ENCODE assay signal across 21 mouse cellular contexts in the genomic region with DNA sequence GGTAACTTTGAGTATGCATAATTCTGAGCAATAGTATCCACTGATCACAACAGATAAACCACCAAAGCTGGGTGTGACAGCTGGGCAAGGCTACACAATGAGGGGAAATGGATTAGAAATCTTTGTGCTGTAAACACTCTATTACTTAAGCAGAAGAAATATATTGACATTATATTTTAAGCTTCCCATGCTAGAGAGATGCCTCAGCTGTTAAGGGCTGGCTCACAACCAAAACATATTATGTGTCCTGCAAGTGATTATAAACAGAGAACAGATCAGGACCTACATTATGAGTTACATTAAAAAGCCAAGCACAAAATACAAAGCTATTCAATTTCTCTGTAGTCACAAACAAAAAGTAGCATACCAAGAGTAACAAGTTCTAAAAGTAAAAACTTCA. TPM values are rescaled to one million over a fixed set of nuclear protein-coding genes. Genes with fewer than 3 reads are reported as not detected.
"Had no signal": no experiment of that assay in that cellular context is flagged by ENCODE, and none has a peak within 500 bp of the region (broad histone marks: within the 10 kb centered on the region; RNA-seq: fewer than 3 reads in every experiment).

No protein-coding gene starts in this region.

- DNase-seq: lung, adult 18-20 months; lung, postnatal 10 days; lung, postnatal 4 days; right cerebral cortex, postnatal 14 days; thymus, adult 2 months; thymus, postnatal 25 days; thymus, postnatal 4 days had no signal

- H3K9me3 ChIP-seq: liver, embryonic 12.5 days; midbrain, embryonic 13.5 days; midbrain, embryonic 15.5 days; neural tube, embryonic 12.5 days; stomach, embryonic 15.5 days had no signal

- H3K27ac ChIP-seq: liver, embryonic 12.5 days; liver, embryonic 14.5 days; midbrain, embryonic 13.5 days; midbrain, embryonic 15.5 days; neural tube, embryonic 12.5 days; stomach, embryonic 15.5 days; stomach, postnatal 0 days had no signal

- H3K4me3 ChIP-seq: liver, embryonic 12.5 days; midbrain, embryonic 13.5 days; midbrain, embryonic 15.5 days; neural tube, embryonic 12.5 days; stomach, embryonic 15.5 days had no signal

- H3K4me1 ChIP-seq: midbrain, embryonic 13.5 days; midbrain, embryonic 15.5 days; neural tube, embryonic 12.5 days; stomach, embryonic 15.5 days had no signal

- H3K9ac ChIP-seq: liver, embryonic 12.5 days; liver, embryonic 14.5 days; midbrain, embryonic 13.5 days; midbrain, embryonic 15.5 days; neural tube, embryonic 12.5 days; stomach, embryonic 15.5 days had no signal

- H3K36me3 ChIP-seq: midbrain, embryonic 15.5 days; neural tube, embryonic 12.5 days; stomach, embryonic 15.5 days had no signal

- H3K27me3 ChIP-seq: liver, embryonic 12.5 days; midbrain, embryonic 13.5 days; midbrain, embryonic 15.5 days; neural tube, embryonic 12.5 days; stomach, embryonic 15.5 days had no signal

- ATAC-seq: liver, embryonic 12.5 days; midbrain, embryonic 13.5 days; midbrain, embryonic 15.5 days had no signal

- H3K4me2 ChIP-seq: liver, embryonic 12.5 days; midbrain, embryonic 11.5 days; midbrain, embryonic 13.5 days; midbrain, embryonic 15.5 days; neural tube, embryonic 12.5 days; stomach, embryonic 15.5 days had no signal

RNA-seq across cellular contexts. Expression of a gene that starts 43.0 kb away (rescaled TPM):
- polyA plus RNA-seq: liver, embryonic 12.5 days; liver, embryonic 14.5 days; liver, embryonic 16.5 days; midbrain, embryonic 11.5 days; midbrain, embryonic 13.5 days; midbrain, embryonic 15.5 days; midbrain, postnatal 0 days; neural tube, embryonic 12.5 days; neural tube, embryonic 14.5 days; spleen, adult 2 months; stomach, embryonic 15.5 days; stomach, postnatal 0 days; testis, adult 2 months; thymus, adult 2 months; urinary bladder, adult 2 months had no signal
